Mouse (Mus musculus) hindbrain, embryonic 13.5 days (tissue): Measurements from ENCODE around the gene Ecsit. TPM values are rescaled to one million over a fixed set of nuclear protein-coding genes. Genes with fewer than 3 reads are reported as not detected.

ENCODE experiments used
- ATAC-seq: fragments of 200-750 bp; cut with Nextera tagmentation; 2 replicates; pipeline ENCODE4 v1.8.0; 2017; ENCODE audit warnings: moderate TSS enrichment; ENCODE audit not compliant: low FRiP score
- H3K27ac ChIP-seq: fragments of 300-500 bp; sonication (generic); 2 replicates; pipeline ENCODE4 v1.5.1; 2015; ENCODE audit warnings: inconsistent platforms, mild to moderate bottlenecking, moderate library complexity
- H3K27me3 ChIP-seq: fragments of 300-500 bp; sonication (generic); 2 replicates; pipeline ENCODE4 v1.6.1; 2015; ENCODE audit warnings: mild to moderate bottlenecking, inconsistent platforms
- H3K36me3 ChIP-seq: fragments of 300-500 bp; sonication (generic); 2 replicates; pipeline ENCODE4 v1.6.1; 2015; ENCODE audit warnings: mild to moderate bottlenecking, inconsistent platforms
- H3K4me1 ChIP-seq: fragments of 300-500 bp; sonication (generic); replicated peaks from 2 replicates; pipeline ENCODE4 v1.6.1; 2015; ENCODE audit warnings: inconsistent platforms
- H3K4me2 ChIP-seq: fragments of 300-500 bp; sonication (generic); 2 replicates; pipeline ENCODE4 v1.6.1; 2015; ENCODE audit warnings: inconsistent platforms, mild to moderate bottlenecking, moderate library complexity
- H3K4me3 ChIP-seq: fragments of 300-500 bp; sonication (generic); 2 replicates; pipeline ENCODE4 v1.5.1; 2015; ENCODE audit warnings: mild to moderate bottlenecking, inconsistent platforms
- H3K9ac ChIP-seq: fragments of 300-500 bp; sonication (generic); 2 replicates; pipeline ENCODE4 v1.6.1; 2015; ENCODE audit warnings: mild to moderate bottlenecking, inconsistent platforms
- H3K9me3 ChIP-seq: fragments of 300-500 bp; sonication (generic); 2 replicates; pipeline ENCODE4 v1.6.1; 2016; ENCODE audit warnings: inconsistent platforms
- WGBS: fragments of 180-500 bp; shearing (Covaris S2); methylation state at CpG from one replicate; pipeline ENCODE4 v1.1.7; 2015; 5-methylcytosine and 5-hydroxymethylcytosine counted together
- microRNA-seq: library from miRNA; unstranded; fragments of <30 nt; microRNA quantifications from one replicate; pipeline ENCODE4, GENCODE M21; 2016
- polyA plus RNA-seq: library from polyadenylated mRNA; unstranded; fragments of >200 nt; fragmentation: Nextera tagmentation; extraction: Ambion mirVana; gene quantifications from 2 replicates; pipeline ENCODE4 v1.2.1, GENCODE M21; 2015

Gene Ecsit
- polyA plus RNA-seq, 1 experiment from 2014 or later, result 53.5 TPM

GRCm38 (mm10) chr9:22041832-22042231 lies 43.4 kb downstream of the Ecsit start:
- 62% methylated on average over 2 of the region's 2 CpGs for WGBS
- peaks cover 26% of the 10 kb centered on the region for H3K4me1 ChIP-seq

GRCm38 (mm10) chr9:22037826-22038225 lies 47.4 kb downstream of the Ecsit start:
- H3K27ac ChIP-seq, result no peak overlapping the region
- H3K4me2 ChIP-seq, result no peak overlapping the region
- 84% methylated on average over 10 of the region's 10 CpGs for WGBS
- peaks cover 43% of the 10 kb centered on the region for H3K36me3 ChIP-seq
- no peak for ATAC-seq
- no peaks in the 10 kb centered on the region for H3K27me3 ChIP-seq
- H3K4me1 ChIP-seq, result peaks cover 38% of the 10 kb centered on the region
- no peaks in the 10 kb centered on the region for H3K9me3 ChIP-seq
- H3K9ac ChIP-seq, result no peak overlapping the region
- no peak overlapping the region for H3K4me3 ChIP-seq

More at GRCm38 (mm10) chr9:22041832-22042231, 43.4 kb downstream of the Ecsit start:
- no peaks in the 10 kb centered on the region for H3K27me3 ChIP-seq
- no peak overlapping the region for H3K9ac ChIP-seq
- H3K4me2 ChIP-seq, result no peak overlapping the region
- no peak for ATAC-seq
- H3K9me3 ChIP-seq, result no peaks in the 10 kb centered on the region
- H3K4me3 ChIP-seq, result no peak overlapping the region
- H3K36me3 ChIP-seq, result peaks cover 5% of the 10 kb centered on the region
- no peak overlapping the region for H3K27ac ChIP-seq

GRCm38 (mm10) chr9:22035300-22036044 lies 49.8 kb downstream of the Ecsit start:
- Histone ChIP-seq H3K4me2 (no peak overlapping the region), H3K27me3 (no peaks in the 10 kb centered on the region), H3K36me3 (peaks cover 66% of the 10 kb centered on the region), H3K9me3 (no peaks in the 10 kb centered on the region), H3K27ac (peak overlapping the region; percentile 77), H3K4me3 (no peak overlapping the region), H3K9ac (no peak overlapping the region), H3K4me1 (peaks cover 38% of the 10 kb centered on the region)
- WGBS, result 19% methylated on average over 6 of the region's 6 CpGs
- peak; percentile 50 for ATAC-seq

- peaks cover 92% of the 10 kb centered on the region for H3K36me3 ChIP-seq
- peaks cover 25% of the 10 kb centered on the region for H3K4me1 ChIP-seq
- no peaks in the 10 kb centered on the region for H3K27me3 ChIP-seq
- H3K27ac ChIP-seq, result no peak overlapping the region
- 96% methylated on average over 9 of the region's 9 CpGs for WGBS
- H3K9me3 ChIP-seq, result no peaks in the 10 kb centered on the region
- ATAC-seq, result no peak
- no peak overlapping the region for H3K4me2 ChIP-seq
- H3K4me3 ChIP-seq, result no peak overlapping the region
- H3K9ac ChIP-seq, result no peak overlapping the region
These were observed 54.9 kb downstream of the Ecsit start for GRCm38 (mm10) chr9:22030386-22030785.

GRCm38 (mm10) chr9:22028467-22028866 lies 56.8 kb downstream of the Ecsit start:
- Histone ChIP-seq H3K27ac (peak overlapping the region; percentile 52; the same call in 1 of the 2 replicates), H3K9ac (no peak overlapping the region), H3K36me3 (peaks cover 92% of the 10 kb centered on the region), H3K4me3 (no peak overlapping the region), H3K27me3 (no peaks in the 10 kb centered on the region), H3K4me1 (peaks cover 19% of the 10 kb centered on the region), H3K4me2 (no peak overlapping the region), H3K9me3 (no peaks in the 10 kb centered on the region)
- peak; percentile 40; the same call in 1 of the 2 replicates for ATAC-seq
- WGBS, result 18% methylated on average over 7 of the region's 7 CpGs

- Histone ChIP-seq H3K4me3 (no peak overlapping the region), H3K27ac (no peak overlapping the region), H3K9ac (no peak overlapping the region), H3K4me1 (peaks cover 19% of the 10 kb centered on the region), H3K4me2 (no peak overlapping the region), H3K9me3 (no peaks in the 10 kb centered on the region), H3K27me3 (no peaks in the 10 kb centered on the region), H3K36me3 (peaks cover 73% of the 10 kb centered on the region)
- WGBS, result 43% methylated on average over 8 of the region's 8 CpGs
- ATAC-seq, result no peak
These were observed 60.6 kb downstream of the Ecsit start for GRCm38 (mm10) chr9:22024592-22024991.

Small RNA genes lying within 50 kb of the gene (microRNA-seq; reads per million reads assigned to microRNA genes)
- not detected for gene Mir7084

Other genes with a start within 250 kb of the Ecsit start
- 0.39 and 0.53 TPM in 2 replicates for gene Angptl8, start 249.9 kb downstream of the Ecsit start, polyA plus RNA-seq
- gene Dock6, start 232.8 kb downstream of the Ecsit start, polyA plus RNA-seq, result 17.2 and 18.2 TPM in 2 replicates
- gene Rab3d, start 167.2 kb downstream of the Ecsit start, polyA plus RNA-seq, result 15.9 and 18.5 TPM in 2 replicates
- 8.9 and 10.4 TPM in 2 replicates for gene Ccdc159, start 158.0 kb downstream of the Ecsit start, polyA plus RNA-seq
- 47.1 and 48.2 TPM in 2 replicates for gene Tmem205, start 157.9 kb downstream of the Ecsit start, polyA plus RNA-seq
- gene Plppr2, start 148.4 kb downstream of the Ecsit start, polyA plus RNA-seq, result 67.5 and 71.4 TPM in 2 replicates
- gene Swsap1, start 129.7 kb downstream of the Ecsit start, polyA plus RNA-seq, result 9.1 and 9.7 TPM in 2 replicates
- gene Epor, start 121.9 kb downstream of the Ecsit start, polyA plus RNA-seq, result 1.9 and 2.2 TPM in 2 replicates
- gene Rgl3, start 96.0 kb downstream of the Ecsit start, polyA plus RNA-seq, result 1.1 TPM in 2 replicates
- gene Ccdc151, start 82.8 kb downstream of the Ecsit start, polyA plus RNA-seq, result 4.1 and 4.4 TPM in 2 replicates
- 99.3 and 101 TPM in 2 replicates for gene Prkcsh, start 82.6 kb downstream of the Ecsit start, polyA plus RNA-seq
- gene Elavl3, start 33.4 kb downstream of the Ecsit start, polyA plus RNA-seq, result 80.6 and 81.7 TPM in 2 replicates
- gene Gm49318, start 14.2 kb downstream of the Ecsit start, polyA plus RNA-seq, result not detected in 2 replicates
- 17.7 and 19.5 TPM in 2 replicates for gene Zfp653, start 14.1 kb downstream of the Ecsit start, polyA plus RNA-seq
- gene Cnn1, start 13.8 kb upstream of the Ecsit start, polyA plus RNA-seq, result 1.4 and 4.5 TPM in 2 replicates
- 179 and 185 TPM in 2 replicates for gene Elof1, start 31.7 kb upstream of the Ecsit start, polyA plus RNA-seq
- 0.82 and 0.98 TPM in 2 replicates for gene Acp5, start 50.3 kb upstream of the Ecsit start, polyA plus RNA-seq
- gene Pigyl, start 71.4 kb upstream of the Ecsit start, polyA plus RNA-seq, result 81.3 and 88.2 TPM in 2 replicates
- gene Zfp872, start 102.7 kb upstream of the Ecsit start, polyA plus RNA-seq, result 0.17 TPM in 1 of 2 replicates, not detected in the other
- 9.0 and 10.9 TPM in 2 replicates for gene Zfp809, start 140.3 kb upstream of the Ecsit start, polyA plus RNA-seq
- 7.5 and 7.6 TPM in 2 replicates for gene Zfp599, start 174.5 kb upstream of the Ecsit start, polyA plus RNA-seq
- 36.0 and 40.6 TPM in 2 replicates for gene Zfp810, start 222.2 kb upstream of the Ecsit start, polyA plus RNA-seq